19 mouse cellular contexts compared by ENCODE assay signal in genomic region chr1:152301355-152301754, GRCm38 (mm10).
DNase-seq lines count a peak whose midpoint lies in the region; ATAC-seq and TF ChIP-seq lines count a peak whose summit lies in the region.
"Had no signal": no experiment of that assay in that cellular context is flagged by ENCODE, and none has a peak within 500 bp of the region (broad histone marks: within the 10 kb centered on the region; RNA-seq: fewer than 3 reads in every experiment).

No protein-coding gene starts in this region.

- no peaks in the 10 kb centered on the region for H3K36me3 ChIP-seq in forebrain, postnatal 0 days (ENCODE audit: insufficient read depth)
- no peaks in the 10 kb centered on the region for H3K36me3 ChIP-seq in forebrain, embryonic 16.5 days (ENCODE audit: control insufficient read depth, insufficient read depth)
- H3K36me3 ChIP-seq in neural tube, embryonic 15.5 days, result no peaks in the 10 kb centered on the region
- H3K36me3 ChIP-seq: heart, embryonic 10.5 days; limb, embryonic 13.5 days had no signal

- peak; percentile 83 for ATAC-seq in forebrain, postnatal 0 days
- ATAC-seq in forebrain, embryonic 16.5 days, result no peak
- peak; percentile 24; the same call in 1 of the 2 replicates for ATAC-seq in neural tube, embryonic 15.5 days (ENCODE audit: low FRiP score)
- ATAC-seq: lung, postnatal 0 days had no signal

- H3K27ac ChIP-seq in forebrain, postnatal 0 days (ENCODE audit: low read depth, low read length), result no peak overlapping the region
- no peak overlapping the region for H3K27ac ChIP-seq in forebrain, embryonic 16.5 days (ENCODE audit: low read length)
- no peak overlapping the region for H3K27ac ChIP-seq in neural tube, embryonic 15.5 days (replicated peaks)
- H3K27ac ChIP-seq: heart, embryonic 10.5 days; limb, embryonic 13.5 days; liver, embryonic 14.5 days had no signal

- no peak overlapping the region for H3K4me3 ChIP-seq in forebrain, postnatal 0 days (ENCODE audit: low read depth, low read length)
- no peak overlapping the region for H3K4me3 ChIP-seq in forebrain, embryonic 16.5 days (replicated peaks; ENCODE audit: low read length)
- H3K4me3 ChIP-seq in neural tube, embryonic 15.5 days (replicated peaks), result no peak overlapping the region
- H3K4me3 ChIP-seq: heart, embryonic 10.5 days; limb, embryonic 13.5 days; myocyte had no signal

- H3K9me3 ChIP-seq in forebrain, postnatal 0 days (ENCODE audit: low read length), result no peaks in the 10 kb centered on the region
- H3K9me3 ChIP-seq in forebrain, embryonic 16.5 days (ENCODE audit: control insufficient read depth, low read length), result no peaks in the 10 kb centered on the region
- no peaks in the 10 kb centered on the region for H3K9me3 ChIP-seq in neural tube, embryonic 15.5 days (replicated peaks)
- H3K9me3 ChIP-seq: heart, embryonic 10.5 days; limb, embryonic 13.5 days had no signal

- TF ChIP-seq CTCF in forebrain, postnatal 0 days (IDR thresholded peaks at IDR 0.05; ENCODE audit: low read depth), result no peak

- no peak overlapping the region for H3K9ac ChIP-seq in forebrain, postnatal 0 days
- H3K9ac ChIP-seq in forebrain, embryonic 16.5 days (replicated peaks; ENCODE audit: low read depth, low read length), result no peak overlapping the region
- no peak overlapping the region for H3K9ac ChIP-seq in neural tube, embryonic 15.5 days (replicated peaks)
- H3K9ac ChIP-seq: limb, embryonic 13.5 days; liver, embryonic 14.5 days had no signal

- no peaks in the 10 kb centered on the region for H3K4me1 ChIP-seq in forebrain, postnatal 0 days (ENCODE audit: insufficient read depth)
- H3K4me1 ChIP-seq in forebrain, embryonic 16.5 days (replicated peaks; ENCODE audit: control insufficient read depth, insufficient read depth, low read length), result 0 out of 2 replicates have a peak, but pooled peaks cover 3% of the 10 kb centered on the region
- H3K4me1 ChIP-seq in neural tube, embryonic 15.5 days, result no peaks in the 10 kb centered on the region
- H3K4me1 ChIP-seq: limb, embryonic 13.5 days had no signal

- WGBS in forebrain, postnatal 0 days, result 45% methylated on average over 8 of the region's 8 CpGs
- 56% methylated on average over 8 of the region's 8 CpGs for WGBS in forebrain, embryonic 16.5 days
- whole genome bisulfite sequencing in neural tube, embryonic 15.5 days, result 48% methylated on average over 8 of the region's 8 CpGs

- intact Hi-C loops in left cerebral cortex, postnatal 14 days (cut with DNase I), result no loop called here
- intact Hi-C loops in left cerebral cortex, postnatal 10 days (cut with DNase I), result no loop called here

- H3K4me2 ChIP-seq in forebrain, postnatal 0 days (ENCODE audit: low read depth), result no peak overlapping the region
- no peak overlapping the region for H3K4me2 ChIP-seq in forebrain, embryonic 16.5 days (ENCODE audit: low read length)
- no peak overlapping the region for H3K4me2 ChIP-seq in neural tube, embryonic 15.5 days
- H3K4me2 ChIP-seq: limb, embryonic 13.5 days had no signal

- DNase-seq in forebrain, postnatal 0 days, result peak; percentile 57
- DNase-seq in left cerebral cortex, postnatal 14 days (ENCODE audit: low spot score in 2 of 2), result peak; percentile 30 to 78
- DNase-seq in left cerebral cortex, postnatal 10 days (ENCODE audit: extremely low spot score in 1 of 2, low spot score in 2 of 2), result no peak
- DNase-seq in frontal cortex, postnatal 14 days (ENCODE audit: low spot score in 2 of 2), result peak; percentile 15 to 20
- no peak for DNase-seq in spleen, postnatal 14 days (ENCODE audit: low spot score in 2 of 2)
- DNase-seq: adrenal gland, adult 2 months; cerebellum, adult 11-12 months; cerebellum, postnatal 25 days; heart, postnatal 10 days; kidney, adult 9 months; layer of hippocampus, postnatal 36 days; thymus, postnatal 4 days had no signal

- no peaks in the 10 kb centered on the region for H3K27me3 ChIP-seq in forebrain, postnatal 0 days (ENCODE audit: insufficient read depth, low read length)
- H3K27me3 ChIP-seq in forebrain, embryonic 16.5 days (replicated peaks; ENCODE audit: control insufficient read depth, insufficient read depth, low read length), result no peaks in the 10 kb centered on the region
- no peaks in the 10 kb centered on the region for H3K27me3 ChIP-seq in neural tube, embryonic 15.5 days (replicated peaks)
- H3K27me3 ChIP-seq: limb, embryonic 13.5 days had no signal

Comparison
In these comparisons a context has a peak if more than half of its experiments do, and no peak if none do; other contexts are left out.
1. DNase-seq: peak in forebrain, postnatal 0 days (single experiment), left cerebral cortex, postnatal 14 days (2 of 2) and frontal cortex, postnatal 14 days (2 of 2); none in left cerebral cortex, postnatal 10 days (0 of 2) and spleen, postnatal 14 days (0 of 2).